In genomic region chr10:33179731-33180631, GRCm38 (mm10) we compare ENCODE assay signal across 9 mouse cellular contexts.
DNase-seq lines count a peak whose midpoint lies in the region; ATAC-seq lines count a peak whose summit lies in the region.
"Had no signal": no experiment of that assay in that cellular context is flagged by ENCODE, and none has a peak within 500 bp of the region (broad histone marks: within the 10 kb centered on the region; RNA-seq: fewer than 3 reads in every experiment).

No protein-coding gene starts in this region.

- H3K4me3 ChIP-seq in heart, embryonic 10.5 days, result no peak overlapping the region
- no peak overlapping the region for H3K4me3 ChIP-seq in limb, embryonic 15.5 days

- H3K9ac ChIP-seq in limb, embryonic 15.5 days, result no peak overlapping the region

- no peaks in the 10 kb centered on the region for H3K4me1 ChIP-seq in heart, embryonic 10.5 days
- H3K4me1 ChIP-seq in limb, embryonic 15.5 days, result peaks cover 3% of the 10 kb centered on the region; the same call in 1 of the 2 replicates

- ATAC-seq in limb, embryonic 15.5 days (ENCODE audit: insufficient number of reproducible peaks, low FRiP score, low TSS enrichment, low read depth), result peak; percentile 69
- ATAC-seq in granulocyte monocyte progenitor cell, adult 5-6 weeks (replicated peaks; ENCODE audit: poor library complexity, severe bottlenecking), result no peak
- ATAC-seq in erythroid progenitor cell, adult 5-6 weeks (replicated peaks; ENCODE audit: low FRiP score, poor library complexity, severe bottlenecking), result no peak

- no peak overlapping the region for H3K4me2 ChIP-seq in limb, embryonic 15.5 days

- no peaks in the 10 kb centered on the region for H3K27me3 ChIP-seq in heart, embryonic 10.5 days (ENCODE audit: insufficient read depth, poor library complexity, severe bottlenecking)
- H3K27me3 ChIP-seq in limb, embryonic 15.5 days, result no peaks in the 10 kb centered on the region

- H3K9me3 ChIP-seq in heart, embryonic 10.5 days, result no peaks in the 10 kb centered on the region
- H3K9me3 ChIP-seq in limb, embryonic 15.5 days, result no peaks in the 10 kb centered on the region

- H3K36me3 ChIP-seq in heart, embryonic 10.5 days, result no peaks in the 10 kb centered on the region
- no peaks in the 10 kb centered on the region for H3K36me3 ChIP-seq in limb, embryonic 15.5 days

- peak; percentile 71 to 73 for DNase-seq in heart, adult 18-20 months
- DNase-seq in heart, embryonic 10.5 days (ENCODE audit: low spot score), result no peak
- DNase-seq in adipocyte (ENCODE audit: low spot score), result peak; percentile 77
- DNase-seq in gastrocnemius, adult 8-10 months (ENCODE audit: low spot score in 2 of 2), result peak; percentile 43 to 57
- DNase-seq in cerebellum, adult 8-10 months, result no peak
- DNase-seq: kidney, postnatal 36 days had no signal

- H3K27ac ChIP-seq in heart, embryonic 10.5 days, result no peak overlapping the region
- H3K27ac ChIP-seq in limb, embryonic 15.5 days, result no peak overlapping the region

- WGBS in heart, embryonic 10.5 days, result 62% methylated on average over 2 of the region's 2 CpGs
- 28% methylated on average over 2 of the region's 2 CpGs for whole genome bisulfite sequencing in limb, embryonic 15.5 days

Comparison
In these comparisons a context has a peak if more than half of its experiments do, and no peak if none do; other contexts are left out.
1. DNase-seq: peak in heart, adult 18-20 months (2 of 2), adipocyte (single experiment) and gastrocnemius, adult 8-10 months (2 of 2); none in heart, embryonic 10.5 days (single experiment) and cerebellum, adult 8-10 months (single experiment).